Mouse (Mus musculus) lung, postnatal 14 days (tissue): ENCODE measurements around the gene Mmp27.

Source experiments
- DNase-seq: peaks from one replicate; pipeline ENCODE4 v3.0.0; 2021

The Mmp27 gene

GRCm38 (mm10) chr9:7571162-7571561, at the start of gene Mmp27:
Gene Mmp27, plus strand, starts transcription at chr9:7571396.
- DNase-seq, result no peak

- no peak for DNase-seq
Observed at GRCm38 (mm10) chr9:7526255-7526940, 44.8 kb upstream of the Mmp27 start.

DNA sequence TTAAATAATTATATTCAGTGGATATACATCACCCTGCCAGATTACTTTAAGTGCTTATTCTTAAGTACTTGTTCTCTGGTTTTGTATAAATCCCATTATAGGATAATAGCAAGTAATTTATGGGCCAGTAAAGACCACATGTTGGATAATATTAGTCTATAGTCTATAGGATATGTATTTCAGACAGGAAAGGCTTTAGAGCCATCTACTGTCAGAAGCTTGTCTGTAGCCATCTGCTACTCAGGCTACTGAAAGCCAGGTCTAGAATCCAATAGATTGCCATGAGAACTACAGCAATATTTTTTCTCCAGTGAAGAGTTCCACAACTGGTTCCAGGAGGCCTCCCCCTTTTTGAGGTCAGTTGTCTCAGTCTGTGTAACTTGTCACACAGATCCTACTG, 28.4 kb upstream of the Mmp27 start:
- DNase-seq, result no peak

- DNase-seq, result no peak
Observed at GRCm38 (mm10) chr9:7544923-7545457, 26.2 kb upstream of the Mmp27 start.

- peak; percentile 61 for DNase-seq
Observed at GRCm38 (mm10) chr9:7545471-7545870, 25.7 kb upstream of the Mmp27 start.

DNA sequence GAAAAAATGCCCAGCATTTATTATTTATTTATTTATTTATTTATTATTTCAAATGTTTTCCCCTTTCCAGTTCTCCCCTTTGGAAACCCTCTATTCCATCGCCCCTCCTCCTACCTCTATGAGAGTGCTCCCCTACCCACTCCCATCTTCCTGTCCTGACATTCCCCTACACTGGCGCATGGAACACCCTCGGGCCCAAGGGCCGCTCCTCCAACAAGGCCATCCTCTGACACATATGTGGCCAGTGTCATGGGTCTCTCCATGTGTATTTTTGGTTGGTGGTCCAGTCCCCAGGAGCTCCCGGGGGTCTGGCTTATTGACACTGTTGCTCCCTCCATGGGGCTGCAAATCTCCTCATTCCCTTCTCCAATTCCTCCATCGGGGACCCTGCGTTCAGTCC, 25.3 kb upstream of the Mmp27 start:
- DNase-seq, result no peak

GRCm38 (mm10) chr9:7551943-7552342, 19.3 kb upstream of the Mmp27 start:
- DNase-seq, result no peak

DNA sequence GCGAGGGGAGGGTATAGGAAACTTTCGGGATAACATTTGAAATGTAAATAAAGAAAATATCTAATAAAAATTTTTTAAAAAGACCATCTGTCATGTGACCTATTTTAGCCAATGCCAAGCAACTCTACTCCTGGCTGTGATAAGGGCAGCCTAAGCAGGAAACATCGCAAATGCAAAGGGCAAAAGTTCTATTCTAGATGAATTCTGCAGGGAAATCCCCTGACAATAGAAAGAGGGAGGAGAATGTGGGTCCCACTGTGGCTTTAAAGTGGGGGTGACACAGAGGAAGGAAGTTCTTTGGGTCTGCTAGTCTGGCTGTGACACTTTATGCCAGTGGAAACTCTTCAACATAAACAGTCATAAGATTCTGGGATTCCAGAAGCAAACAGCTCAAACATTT, 17.7 kb upstream of the Mmp27 start:
- DNase-seq, result no peak

- DNase-seq, result peak; percentile 46
Observed at GRCm38 (mm10) chr9:7554382-7554781, 16.8 kb upstream of the Mmp27 start.

GRCm38 (mm10) chr9:7558221-7559017, 12.8 kb upstream of the Mmp27 start, which contains the start of gene Mmp8:
Gene Mmp8, plus strand, starts transcription at chr9:7558456.
- DNase-seq, result no peak

GRCm38 (mm10) chr9:7560026-7560425, 11.2 kb upstream of the Mmp27 start:
- no peak for DNase-seq

DNA sequence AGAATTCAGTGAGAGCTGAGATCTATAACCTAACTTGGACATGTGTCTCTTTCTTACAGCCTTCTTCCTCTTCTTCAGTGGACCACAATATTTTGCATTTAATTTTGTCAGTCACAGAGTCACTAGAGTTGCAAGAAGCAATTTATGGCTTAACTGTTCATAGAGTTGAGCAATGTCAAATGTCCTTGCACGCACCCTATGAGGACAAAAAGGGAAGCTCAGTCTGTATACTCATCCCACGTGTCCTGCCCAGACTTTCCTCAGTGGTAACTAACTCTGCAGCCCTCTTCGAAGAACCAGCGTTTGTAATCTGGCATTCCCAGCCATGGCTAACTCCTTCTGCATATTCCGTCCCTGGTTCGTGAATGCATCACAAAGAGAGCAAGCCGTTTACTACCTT, 3.8 kb upstream of the Mmp27 start:
- no peak for DNase-seq

DNA sequence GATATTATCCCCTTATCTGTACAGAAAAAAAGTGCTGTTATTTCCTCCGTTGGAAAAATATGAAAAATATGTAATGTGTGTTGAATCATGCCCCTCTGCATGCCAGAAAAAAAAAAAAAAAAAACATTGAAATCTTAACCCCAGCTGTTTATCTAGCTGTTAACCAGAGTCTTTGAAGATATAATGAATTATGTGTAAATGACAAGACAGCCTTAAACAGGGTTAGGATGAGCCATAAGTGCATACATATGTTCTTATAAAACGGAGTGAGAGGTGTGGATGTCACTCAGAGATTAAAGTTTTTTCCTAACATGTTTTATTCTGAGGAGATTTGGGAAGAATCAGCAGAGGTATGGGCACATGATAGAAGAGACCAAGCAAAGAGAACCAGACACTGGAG, 3.3 kb upstream of the Mmp27 start:
- no peak for DNase-seq

DNA sequence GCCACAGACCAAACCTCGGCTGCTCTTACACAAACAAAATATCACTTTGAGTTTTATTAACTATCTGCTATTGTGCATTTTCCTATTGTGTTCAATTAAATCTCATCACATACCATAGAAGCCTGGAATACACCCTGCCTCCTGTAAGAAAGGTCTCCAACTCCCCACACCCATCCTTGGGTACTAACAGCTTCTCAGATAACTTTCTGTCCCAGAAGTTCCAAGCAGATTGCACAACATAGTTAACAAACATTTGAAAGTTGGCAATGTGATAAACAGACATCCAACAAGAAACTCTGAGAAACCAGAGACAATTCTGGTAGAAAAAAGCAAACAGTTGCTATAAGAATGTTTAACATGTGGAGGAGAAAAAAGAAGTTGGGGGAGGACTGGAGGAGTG, 711 bp upstream of the Mmp27 start:
- DNase-seq, result no peak

GRCm38 (mm10) chr9:7572188-7572587, 992 bp downstream of the Mmp27 start:
- DNase-seq, result no peak

- DNase-seq, result no peak
Observed at GRCm38 (mm10) chr9:7572663-7573308, 1.6 kb downstream of the Mmp27 start.

- no peak for DNase-seq
Observed at GRCm38 (mm10) chr9:7575526-7575925, 4.3 kb downstream of the Mmp27 start.

- no peak for DNase-seq
Observed at GRCm38 (mm10) chr9:7577371-7577770, 6.2 kb downstream of the Mmp27 start.

GRCm38 (mm10) chr9:7590063-7590462, 18.9 kb downstream of the Mmp27 start:
- no peak for DNase-seq

DNA sequence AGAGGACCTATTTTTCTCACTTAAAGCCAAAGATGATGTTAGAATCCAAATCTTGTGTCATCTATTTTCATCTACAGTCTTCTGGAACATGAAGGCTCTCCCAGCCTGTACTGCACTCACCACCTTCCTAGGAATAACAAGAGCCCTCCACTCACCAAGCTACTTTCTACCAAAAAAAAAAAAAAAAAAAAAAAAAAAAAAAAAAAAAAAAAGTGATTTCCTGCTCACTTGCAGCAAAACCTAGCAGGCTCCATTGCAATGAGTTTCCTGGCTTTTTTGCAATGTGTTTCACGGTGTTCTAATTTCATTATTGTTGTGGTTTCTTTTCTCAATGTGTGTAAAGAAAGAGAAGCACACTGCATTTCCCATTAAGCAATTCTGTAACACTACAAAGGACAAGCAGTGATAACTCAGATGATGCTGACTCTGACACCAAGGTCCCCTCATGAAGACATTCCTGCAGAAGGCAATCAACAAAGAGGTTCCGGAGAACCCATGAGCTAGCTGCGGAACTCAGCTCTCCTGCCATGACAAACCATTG, 22.1 kb downstream of the Mmp27 start:
- no peak for DNase-seq

DNA sequence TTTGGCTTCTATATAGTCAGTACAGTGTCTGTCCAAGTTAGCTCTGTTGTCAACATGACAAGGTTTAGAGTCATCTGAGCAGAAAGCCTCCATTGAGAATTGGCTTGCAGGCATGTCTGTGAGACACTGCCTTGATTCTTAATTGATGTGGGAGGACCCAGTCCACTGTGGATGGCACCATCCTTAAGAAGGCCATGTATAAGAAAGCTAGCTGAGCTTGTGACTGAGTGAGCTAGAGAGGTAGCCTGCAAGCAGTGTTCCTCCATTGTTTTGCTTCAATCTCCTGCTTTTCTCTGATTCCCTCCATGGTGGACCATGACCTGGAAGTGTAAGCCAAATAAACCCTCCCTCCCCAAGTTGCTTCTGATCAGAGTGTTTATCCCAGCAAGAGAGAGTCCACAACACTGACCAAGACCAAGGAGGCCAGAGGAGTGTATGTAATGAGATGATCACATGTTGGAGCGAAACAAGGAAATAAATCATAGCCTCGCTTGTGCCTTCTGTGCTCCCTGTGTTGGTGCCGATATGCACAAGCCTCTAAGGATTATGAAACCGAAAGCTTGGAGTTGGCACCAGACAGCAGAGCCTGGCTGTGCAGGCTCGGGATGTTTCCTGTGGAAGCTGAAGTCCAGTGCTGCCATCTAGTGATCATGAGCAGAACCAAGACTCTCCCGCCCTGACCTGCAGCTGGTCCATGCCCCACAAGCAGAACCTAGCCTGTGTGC, 23.8 kb downstream of the Mmp27 start:
- peak; percentile 86 for DNase-seq

DNA sequence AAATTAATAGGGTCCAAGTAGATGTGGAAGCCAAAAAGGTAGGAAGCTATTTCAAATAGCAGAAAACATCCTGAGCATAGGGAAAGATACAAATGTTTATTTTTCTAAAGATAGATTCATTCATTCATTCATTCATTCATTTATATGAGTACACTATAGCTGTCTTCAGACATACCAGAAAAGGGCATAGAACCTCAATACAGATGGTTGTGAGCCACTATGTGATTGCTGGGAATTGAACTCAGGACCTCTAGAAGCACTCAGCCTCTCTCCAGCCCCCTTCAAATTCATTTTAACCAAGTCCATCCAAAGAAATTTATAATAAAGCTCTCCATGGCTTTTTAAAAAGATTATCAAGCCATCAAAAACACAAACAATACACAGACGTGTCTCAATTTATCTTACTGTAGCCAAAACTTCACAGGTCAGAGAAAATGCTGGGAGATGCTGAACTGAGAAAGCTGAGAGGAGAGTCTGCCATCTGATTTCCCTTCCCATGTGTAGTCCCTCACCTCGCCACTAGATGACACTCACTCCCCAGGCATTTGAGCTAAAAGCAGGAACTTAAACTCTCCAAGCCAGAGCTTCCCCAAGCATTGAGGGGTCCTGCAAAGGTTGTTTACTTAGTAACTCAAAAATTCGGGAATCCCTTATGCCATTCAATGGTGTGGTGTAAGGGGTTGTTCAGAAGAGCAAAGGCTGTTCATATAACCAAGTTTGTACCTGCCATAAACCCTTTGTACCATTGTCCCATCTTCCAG, 32.0 kb downstream of the Mmp27 start:
- DNase-seq, result peak; percentile 73
